Mouse (Mus musculus) lung, adult 2 months (tissue): Measurements from ENCODE around the gene Stx18.

Source experiments
- CTCF ChIP-seq: fragments of 200-500 bp; IDR thresholded peaks from 2 replicates; pipeline ENCODE4 v1.5.1; 2011; ENCODE audit warnings: mild to moderate bottlenecking, low read length, control low read depth; ENCODE audit not compliant: insufficient read depth
- POLR2A ChIP-seq: fragments of 200-500 bp; IDR thresholded peaks from 2 replicates; pipeline ENCODE4 v1.6.1; 2011; ENCODE audit warnings: low read depth, mild to moderate bottlenecking, control low read depth, low read length, borderline replicate concordance; ENCODE audit errors: extremely low read depth

DNA sequence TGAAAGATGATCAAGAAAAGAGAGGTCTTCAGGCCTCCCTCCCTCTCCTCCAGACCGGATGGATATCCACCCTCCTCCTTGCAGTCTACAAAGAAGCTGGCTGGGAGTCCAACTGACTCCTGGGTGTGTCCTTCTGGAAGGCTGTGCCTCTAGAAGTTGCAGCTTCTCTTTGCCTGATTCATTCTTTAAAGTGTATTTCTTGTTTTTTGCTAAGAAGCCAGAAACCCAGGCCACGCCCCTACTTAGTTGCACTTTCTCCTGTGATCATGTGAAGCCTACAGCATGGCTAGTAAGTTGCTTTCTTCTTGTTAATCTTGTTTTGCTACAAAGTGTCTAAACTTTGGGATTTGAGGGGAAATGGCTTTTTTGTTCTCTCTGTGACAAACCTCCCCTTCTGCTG, 148.5 kb downstream of the Stx18 start:
- no peak for TF ChIP-seq CTCF
- TF ChIP-seq POLR2A = no peak
